Mouse (Mus musculus): Measurements from ENCODE around the gene Man1a. TPM values are rescaled to one million over a fixed set of nuclear protein-coding genes. Genes with fewer than 3 reads are reported as not detected.

The Man1a gene
- total and polyA plus RNA-seq, 2 experiments from 2014 or later = 3.3 to 17.6 TPM

- TF ChIP-seq CTCF (IDR thresholded peaks at IDR 0.05; ENCODE audit: low read depth) = no peak
- TF ChIP-seq EP300 (IDR thresholded peaks at IDR 0.05; ENCODE audit: low read depth) = no peak
- DNase-seq (ENCODE audit: low spot score) (no peak), ATAC-seq (ENCODE audit: insufficient read depth, low read depth) (no peak)
- peaks cover 18% of the 10 kb centered on the region; the same call in 1 of the 2 replicates for H3K36me3 ChIP-seq (replicated peaks; ENCODE audit: control insufficient read depth, insufficient read depth, low read length)
- H3K4me1 ChIP-seq (ENCODE audit: control insufficient read depth, insufficient read depth) = no peaks in the 10 kb centered on the region
- no peak overlapping the region for H3K4me3 ChIP-seq (ENCODE audit: low read depth, low read length)
- H3K4me2 ChIP-seq (ENCODE audit: low read depth, low read length) = no peak overlapping the region
- no peaks in the 10 kb centered on the region for H3K27me3 ChIP-seq (ENCODE audit: control insufficient read depth, insufficient read depth, low read length)
- H3K9ac ChIP-seq (replicated peaks; ENCODE audit: low read depth, low read length) = no peak overlapping the region
- H3K27ac ChIP-seq (ENCODE audit: low read depth) = no peak overlapping the region
- WGBS = 89% methylated on average over 3 of the region's 3 CpGs
- no peaks in the 10 kb centered on the region for H3K9me3 ChIP-seq (replicated peaks; ENCODE audit: control insufficient read depth, low read length)
These were observed 140.3 kb downstream of the Man1a start for GRCm38 (mm10) chr10:53936078-53936477.

GRCm38 (mm10) chr10:53929722-53930500 lies 146.5 kb downstream of the Man1a start:
- Histone ChIP-seq H3K4me3 (ENCODE audit: low read depth, low read length) (no peak overlapping the region), H3K27me3 (ENCODE audit: control insufficient read depth, insufficient read depth, low read length) (no peaks in the 10 kb centered on the region), H3K4me1 (ENCODE audit: control insufficient read depth, insufficient read depth) (0 out of 2 replicates have a peak, but pooled peaks cover 4% of the 10 kb centered on the region), H3K4me2 (ENCODE audit: low read depth, low read length) (no peak overlapping the region), H3K36me3 (replicated peaks; ENCODE audit: control insufficient read depth, insufficient read depth, low read length) (peaks cover 18% of the 10 kb centered on the region; the same call in 1 of the 2 replicates), H3K9me3 (replicated peaks; ENCODE audit: control insufficient read depth, low read length) (no peaks in the 10 kb centered on the region), H3K9ac (replicated peaks; ENCODE audit: low read depth, low read length) (no peak overlapping the region), H3K27ac (ENCODE audit: low read depth) (no peak overlapping the region)
- TF ChIP-seq EP300 (IDR thresholded peaks at IDR 0.05; ENCODE audit: low read depth) = no peak
- TF ChIP-seq CTCF (IDR thresholded peaks at IDR 0.05; ENCODE audit: low read depth) = no peak
- DNase-seq (ENCODE audit: low spot score) = no peak
- no peak for ATAC-seq (ENCODE audit: insufficient read depth, low read depth)
- WGBS = 29% methylated on average over 4 of the region's 4 CpGs

- no peak overlapping the region for H3K4me3 ChIP-seq (ENCODE audit: low read depth, low read length)
- H3K9ac ChIP-seq (replicated peaks; ENCODE audit: low read depth, low read length) = no peak overlapping the region
- H3K36me3 ChIP-seq (replicated peaks; ENCODE audit: control insufficient read depth, insufficient read depth, low read length) = 0 out of 2 replicates have a peak, but pooled peaks cover 10% of the 10 kb centered on the region
- no peaks in the 10 kb centered on the region for H3K9me3 ChIP-seq (replicated peaks; ENCODE audit: control insufficient read depth, low read length)
- ATAC-seq (ENCODE audit: insufficient read depth, low read depth) = no peak
- no peaks in the 10 kb centered on the region for H3K27me3 ChIP-seq (ENCODE audit: control insufficient read depth, insufficient read depth, low read length)
- H3K4me1 ChIP-seq (ENCODE audit: control insufficient read depth, insufficient read depth) = 0 out of 2 replicates have a peak, but pooled peaks cover 4% of the 10 kb centered on the region
- no peak overlapping the region for H3K27ac ChIP-seq (ENCODE audit: low read depth)
- no peak overlapping the region for H3K4me2 ChIP-seq (ENCODE audit: low read depth, low read length)
- TF ChIP-seq EP300 (IDR thresholded peaks at IDR 0.05; ENCODE audit: low read depth) (no peak), CTCF (IDR thresholded peaks at IDR 0.05; ENCODE audit: low read depth) (no peak)
- 64% methylated on average over 5 of the region's 5 CpGs for WGBS
- no peak for DNase-seq (ENCODE audit: low spot score)
These were observed 148.5 kb downstream of the Man1a start for GRCm38 (mm10) chr10:53927904-53928303.

GRCm38 (mm10) chr10:53925456-53925855 lies 151.0 kb downstream of the Man1a start:
- Histone ChIP-seq H3K27me3 (ENCODE audit: control insufficient read depth, insufficient read depth, low read length) (no peaks in the 10 kb centered on the region), H3K36me3 (replicated peaks; ENCODE audit: control insufficient read depth, insufficient read depth, low read length) (no peaks in the 10 kb centered on the region), H3K4me2 (ENCODE audit: low read depth, low read length) (no peak overlapping the region), H3K4me3 (ENCODE audit: low read depth, low read length) (no peak overlapping the region), H3K27ac (ENCODE audit: low read depth) (no peak overlapping the region), H3K9ac (replicated peaks; ENCODE audit: low read depth, low read length) (no peak overlapping the region), H3K9me3 (replicated peaks; ENCODE audit: control insufficient read depth, low read length) (no peaks in the 10 kb centered on the region), H3K4me1 (ENCODE audit: control insufficient read depth, insufficient read depth) (0 out of 2 replicates have a peak, but pooled peaks cover 4% of the 10 kb centered on the region)
- no peak for TF ChIP-seq EP300 (IDR thresholded peaks at IDR 0.05; ENCODE audit: low read depth)
- TF ChIP-seq CTCF (IDR thresholded peaks at IDR 0.05; ENCODE audit: low read depth) = no peak
- 78% methylated on average over 6 of the region's 6 CpGs for WGBS
- no peak for DNase-seq (ENCODE audit: low spot score)
- ATAC-seq (ENCODE audit: insufficient read depth, low read depth) = no peak

DNA sequence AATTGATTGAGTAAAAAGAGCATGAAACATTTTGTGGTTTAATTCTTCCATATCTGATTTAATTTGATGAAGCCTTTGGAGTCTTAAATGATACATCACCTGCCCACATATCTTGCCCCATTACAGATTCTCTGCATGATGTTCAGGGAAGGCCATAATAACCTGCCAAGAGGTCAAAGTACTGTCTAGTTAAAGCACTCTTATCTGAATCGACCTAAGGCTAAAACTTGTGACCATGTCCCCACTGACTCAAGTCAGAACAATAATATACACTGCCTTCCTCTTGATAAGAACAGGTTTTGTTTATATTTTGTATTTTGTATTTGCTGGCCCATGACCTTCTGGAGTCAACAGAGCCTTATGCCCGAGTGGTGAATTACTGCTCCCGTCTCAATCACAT lies 154.2 kb downstream of the Man1a start:
- no peaks in the 10 kb centered on the region for H3K27me3 ChIP-seq (ENCODE audit: control insufficient read depth, insufficient read depth, low read length)
- peaks cover 7% of the 10 kb centered on the region; the same call in 1 of the 2 replicates for H3K36me3 ChIP-seq (replicated peaks; ENCODE audit: control insufficient read depth, insufficient read depth, low read length)
- no peak overlapping the region for H3K9ac ChIP-seq (replicated peaks; ENCODE audit: low read depth, low read length)
- no peak for ATAC-seq (ENCODE audit: insufficient read depth, low read depth)
- DNase-seq (ENCODE audit: low spot score) = no peak
- no peak overlapping the region for H3K4me2 ChIP-seq (ENCODE audit: low read depth, low read length)
- no peaks in the 10 kb centered on the region for H3K9me3 ChIP-seq (replicated peaks; ENCODE audit: control insufficient read depth, low read length)
- 77% methylated on average over 3 of the region's 3 CpGs for WGBS
- H3K4me1 ChIP-seq (ENCODE audit: control insufficient read depth, insufficient read depth) = no peaks in the 10 kb centered on the region
- H3K4me3 ChIP-seq (ENCODE audit: low read depth, low read length) = no peak overlapping the region
- no peak overlapping the region for H3K27ac ChIP-seq (ENCODE audit: low read depth)
- TF ChIP-seq EP300 (IDR thresholded peaks at IDR 0.05; ENCODE audit: low read depth) = no peak
- TF ChIP-seq CTCF (IDR thresholded peaks at IDR 0.05; ENCODE audit: low read depth) = no peak

All from heart, postnatal 0 days (tissue).